Mouse (Mus musculus): ENCODE results near the gene Ces5a.
A peak's percentile ranks its signal among the peaks of the same experiment; 100 is the strongest.
"Not testable (repeated sequence)": the region's sequence is repeated elsewhere in the genome, so short reads cannot be mapped to it uniquely, and the experiment has no call there.

Ces5a gene

DNA sequence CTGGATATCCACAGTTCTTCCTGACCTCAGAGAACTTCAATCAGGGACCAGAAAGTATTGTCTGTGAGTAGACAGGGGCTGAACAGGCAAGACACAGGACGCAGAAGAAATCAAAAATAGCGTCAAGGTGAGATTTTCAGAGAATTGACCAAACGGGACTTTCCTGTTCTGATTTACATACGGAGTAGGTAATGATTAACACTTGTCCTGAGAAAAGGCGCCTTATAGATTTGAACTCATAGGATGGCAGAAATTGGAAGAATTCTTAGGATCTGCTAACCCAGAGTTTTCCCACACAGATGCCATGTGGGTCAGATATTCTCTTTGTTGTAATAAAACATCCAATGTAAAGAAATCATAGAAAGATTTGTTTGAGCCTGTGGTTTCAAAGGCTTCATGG, at the start of gene Ces5a:
TSS of gene Ces5a (minus strand) at position 101 of the 400 bp plus-strand sequence.
- no peak for DNase-seq

DNA sequence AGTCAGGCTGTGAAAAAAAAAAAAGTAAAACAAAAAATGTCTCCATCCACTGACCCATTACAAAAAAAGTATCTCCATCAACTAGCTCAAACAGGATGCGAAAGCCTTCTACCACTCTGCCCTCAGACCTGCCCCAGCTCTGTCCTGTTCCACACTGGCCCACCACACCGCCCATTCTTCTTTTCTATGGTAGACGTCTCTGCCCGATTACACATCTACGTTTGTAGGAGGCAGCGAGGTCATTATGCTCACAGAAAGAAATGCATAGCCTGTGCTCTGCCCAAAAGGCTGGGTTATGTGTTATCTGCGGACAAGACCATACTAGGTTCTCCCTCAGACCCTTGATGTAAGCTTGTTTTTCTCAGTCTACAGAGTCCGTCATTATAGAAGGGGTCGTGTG, 37.2 kb upstream of the Ces5a start:
- DNase-seq: no peak

DNA sequence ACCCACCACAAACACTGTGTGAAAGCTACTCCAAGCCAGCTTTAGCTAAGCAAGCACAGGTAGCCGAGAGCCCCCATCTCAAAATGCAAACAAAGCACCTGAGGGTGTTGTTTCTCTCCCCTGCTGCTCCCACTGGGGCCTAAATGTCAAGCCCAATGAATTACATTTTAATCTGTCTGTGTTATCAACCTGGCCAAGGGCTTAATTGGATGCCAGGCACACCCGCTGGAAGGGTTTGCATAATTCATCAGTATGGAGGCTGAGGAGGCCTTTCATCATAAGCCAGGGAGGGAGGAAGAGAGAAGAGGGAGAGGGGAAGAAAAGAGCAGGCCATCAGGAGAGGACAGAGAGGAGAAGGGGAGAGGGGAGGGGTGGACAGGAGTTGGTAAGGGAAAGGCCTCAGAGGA, 36.5 kb upstream of the Ces5a start:
- no peak for DNase-seq

DNA sequence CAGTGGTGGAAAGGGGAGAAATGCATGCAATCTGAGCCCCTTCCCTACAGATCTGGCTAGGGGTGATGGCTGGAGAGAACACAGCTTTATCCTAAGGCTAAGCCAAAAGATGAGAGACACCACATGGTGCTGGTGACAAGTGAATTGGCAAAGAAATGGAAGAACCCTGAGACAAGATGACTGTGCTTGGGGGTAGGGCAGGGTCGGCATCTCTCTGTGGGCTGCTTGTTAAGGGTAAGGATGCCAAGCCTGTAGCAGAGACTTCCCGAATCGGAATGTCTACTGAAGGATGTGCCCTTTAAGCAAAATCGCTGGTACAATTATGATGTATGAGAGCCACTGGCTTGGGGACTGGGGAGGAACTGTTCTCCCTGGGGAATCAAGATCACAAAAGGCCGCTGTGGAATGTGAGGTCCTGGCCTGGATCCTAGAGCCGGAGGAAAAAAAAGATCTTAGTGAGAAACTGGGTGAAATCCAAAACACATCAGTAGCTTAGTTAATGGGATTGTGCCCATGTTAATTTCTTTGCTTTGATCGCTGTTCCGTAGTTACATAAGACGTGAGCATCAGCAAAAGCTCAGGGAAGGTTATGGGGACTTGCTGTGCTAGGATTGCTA, 35.8 kb upstream of the Ces5a start:
- peak; percentile 51 for DNase-seq

DNA sequence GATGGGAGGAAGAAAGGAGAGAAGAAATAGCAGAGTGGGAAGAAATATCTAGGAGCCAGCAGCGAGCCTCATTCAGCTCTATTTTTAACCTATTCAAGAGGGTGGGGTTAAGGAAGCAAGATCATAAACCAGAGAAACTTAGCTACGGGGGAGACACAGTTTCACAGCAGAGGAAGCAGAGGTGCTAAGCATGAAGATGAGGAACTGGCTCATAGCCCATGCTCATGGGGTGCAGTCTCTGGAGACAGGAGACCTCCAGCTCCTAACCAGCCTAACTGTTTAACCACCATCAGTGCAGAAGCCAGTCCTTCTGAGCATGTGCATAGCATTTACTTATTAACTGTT, 34.5 kb upstream of the Ces5a start:
- DNase-seq: no peak

DNA sequence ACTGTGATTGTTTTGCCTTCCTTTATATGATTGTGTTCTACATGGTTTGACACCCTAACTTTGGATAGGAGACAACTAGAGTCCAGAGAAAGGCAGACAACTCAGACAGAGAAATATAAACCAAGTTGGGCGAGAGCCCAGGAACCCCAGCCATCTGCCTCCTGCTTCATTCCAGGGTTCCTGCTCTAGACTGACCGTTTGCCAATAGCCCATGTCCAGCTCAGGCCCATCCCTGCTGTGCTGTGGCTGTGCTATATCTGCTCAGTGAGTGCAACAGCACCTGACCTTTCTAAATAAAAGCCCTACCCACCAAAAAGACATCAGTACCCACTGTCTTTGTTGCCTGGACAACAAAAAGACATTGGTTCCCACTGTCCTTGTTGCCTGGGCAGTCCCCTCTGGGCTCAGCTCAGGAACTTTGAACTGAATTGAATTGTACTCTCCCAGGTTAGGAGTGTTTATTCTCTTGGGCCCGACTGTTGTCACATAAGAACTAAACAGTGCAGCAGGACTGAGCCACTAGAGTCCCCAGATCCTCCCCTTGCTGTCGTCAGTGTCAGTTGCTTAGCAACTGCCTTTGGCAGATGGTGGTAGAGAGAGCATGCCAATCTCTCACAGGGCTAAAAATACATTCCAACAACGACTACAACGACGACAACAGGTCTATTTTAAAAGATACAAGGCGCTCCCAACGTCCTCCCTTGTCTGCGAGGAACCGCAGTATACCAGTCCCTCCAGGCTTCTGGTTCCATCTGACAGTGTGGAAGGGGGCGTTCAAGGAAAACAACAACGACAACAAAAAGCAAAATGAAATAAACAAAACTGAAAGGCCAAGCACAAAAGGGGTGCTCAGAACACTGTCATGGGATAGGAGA, 33.9 kb upstream of the Ces5a start:
- peak; percentile 57 for DNase-seq

DNA sequence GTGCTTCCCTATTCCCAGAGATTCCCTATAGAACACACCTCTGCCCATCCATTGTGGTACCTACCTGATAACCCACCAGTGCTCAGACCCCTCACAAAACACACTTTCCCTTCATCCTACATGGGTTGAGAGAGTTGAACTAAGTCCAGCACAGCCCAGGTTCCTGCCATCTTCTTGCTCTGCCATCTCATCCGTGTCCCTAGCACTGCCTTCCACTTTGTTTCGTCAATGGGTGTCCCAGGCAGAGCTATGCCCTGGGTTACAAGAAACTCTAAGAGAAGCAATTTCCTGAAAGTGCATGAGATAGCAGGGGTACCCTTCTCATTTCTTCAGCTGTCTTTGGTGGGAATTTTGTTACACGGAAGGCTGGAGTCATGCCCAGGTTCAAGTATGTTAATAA, 33.0 kb upstream of the Ces5a start:
- DNase-seq: no peak

DNA sequence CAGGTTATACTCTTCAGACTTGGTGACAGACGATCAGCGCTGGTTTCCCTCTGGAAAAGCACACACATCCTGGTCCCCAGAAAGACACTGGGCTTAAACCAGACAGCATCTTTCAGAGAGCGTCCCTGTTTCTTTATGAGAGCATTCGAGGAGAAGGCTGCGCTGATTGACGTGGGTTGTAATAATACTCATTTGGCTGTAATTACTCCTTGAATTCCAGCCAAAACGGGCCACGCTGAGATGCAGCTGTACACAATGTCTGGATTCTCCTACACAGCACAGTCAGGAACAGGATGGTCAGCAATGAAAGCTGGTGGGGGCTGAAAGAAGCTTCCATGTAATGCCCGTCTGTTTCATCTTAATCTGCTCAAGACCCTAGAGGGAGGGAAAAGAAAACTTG, 31.5 kb upstream of the Ces5a start:
- no peak for DNase-seq

DNA sequence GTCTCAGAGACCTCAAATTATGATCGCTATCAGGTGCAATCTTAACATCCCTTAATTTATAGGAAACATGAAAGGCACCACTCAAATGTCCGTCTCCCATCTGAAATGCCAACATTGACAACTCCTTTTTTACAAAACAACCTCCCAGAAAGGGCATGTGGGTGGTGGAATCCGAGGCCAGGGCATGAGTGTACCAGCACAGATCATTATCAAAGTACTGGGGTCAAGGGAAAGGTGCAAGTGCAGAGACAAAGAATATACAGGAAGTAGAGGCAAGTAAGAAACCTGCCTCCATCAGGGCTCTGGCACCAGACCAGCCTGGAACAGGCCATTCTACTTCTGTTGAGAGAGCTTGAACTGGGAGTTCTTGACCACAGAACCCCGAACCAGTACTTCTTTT, 29.0 kb upstream of the Ces5a start:
- no peak for DNase-seq

DNA sequence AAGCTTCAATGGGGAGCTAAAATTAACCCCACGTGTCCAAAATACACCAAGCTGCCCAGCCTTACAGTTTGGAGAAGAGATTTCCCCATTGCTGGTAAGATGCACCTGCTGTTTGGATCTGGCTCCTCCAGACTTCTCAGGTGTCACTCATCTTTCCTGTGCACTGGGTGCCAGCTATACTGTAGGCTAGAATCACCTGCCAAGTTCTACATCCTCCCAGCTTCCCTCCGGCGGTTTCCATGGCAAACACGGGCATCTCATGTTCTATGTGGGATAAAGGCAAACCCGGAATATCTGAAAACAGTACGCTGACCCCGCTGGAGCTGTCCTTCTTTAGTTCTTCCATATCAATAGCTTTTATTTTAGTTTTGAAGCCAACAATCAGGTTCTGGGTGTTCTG, 27.9 kb upstream of the Ces5a start:
- no peak for DNase-seq

DNA sequence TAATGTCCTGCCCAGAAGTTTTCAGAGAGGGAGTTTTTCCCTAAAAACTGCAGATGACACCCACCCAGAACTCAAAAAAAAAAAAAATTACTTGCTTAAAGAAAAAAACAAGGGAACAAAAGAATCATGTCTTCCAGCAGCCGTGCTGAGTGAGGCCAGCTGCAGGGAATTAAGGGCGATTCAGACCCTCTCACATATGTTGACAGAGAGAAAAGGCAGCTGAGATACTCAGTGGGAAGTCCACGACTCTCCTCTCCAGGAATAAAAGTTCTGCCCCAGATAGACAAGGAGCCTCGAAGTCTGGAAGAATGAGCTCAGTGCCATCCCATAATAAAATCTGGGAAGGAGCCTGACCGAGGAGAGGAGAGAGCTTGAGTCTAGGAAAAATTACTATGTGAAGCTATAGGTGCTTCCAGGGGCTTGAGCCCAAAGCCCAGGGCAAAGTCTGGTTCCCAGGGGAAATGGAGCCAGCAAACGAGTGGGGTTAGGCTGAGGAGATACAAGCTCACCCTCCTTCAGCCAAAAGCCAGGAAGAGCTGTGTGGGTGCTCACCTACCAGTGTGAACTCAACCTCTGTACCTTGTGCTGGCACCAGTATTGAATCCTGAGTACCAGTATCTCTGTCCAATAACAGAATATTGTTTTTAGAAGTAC, 27.1 kb upstream of the Ces5a start:
- DNase-seq: no peak

DNA sequence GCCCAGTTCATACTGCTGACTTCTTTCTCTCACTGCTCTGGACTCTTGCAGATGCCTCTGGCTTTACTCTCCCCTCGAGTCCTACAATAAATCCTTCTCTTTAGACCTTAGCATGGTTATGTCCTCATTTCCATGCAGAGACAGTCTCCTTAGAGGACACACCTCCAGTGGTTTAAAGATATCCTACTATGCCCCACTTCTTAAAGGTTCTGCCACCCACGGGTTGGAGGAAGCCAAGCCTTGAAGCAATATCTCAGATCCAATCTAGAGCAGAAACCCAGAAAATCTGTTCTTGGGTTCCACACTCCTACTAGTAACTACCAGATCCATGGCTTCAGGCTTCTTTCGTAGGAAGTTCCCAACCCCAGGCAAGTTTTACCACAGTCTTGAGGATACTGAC, 25.6 kb upstream of the Ces5a start:
- DNase-seq: no peak

DNA sequence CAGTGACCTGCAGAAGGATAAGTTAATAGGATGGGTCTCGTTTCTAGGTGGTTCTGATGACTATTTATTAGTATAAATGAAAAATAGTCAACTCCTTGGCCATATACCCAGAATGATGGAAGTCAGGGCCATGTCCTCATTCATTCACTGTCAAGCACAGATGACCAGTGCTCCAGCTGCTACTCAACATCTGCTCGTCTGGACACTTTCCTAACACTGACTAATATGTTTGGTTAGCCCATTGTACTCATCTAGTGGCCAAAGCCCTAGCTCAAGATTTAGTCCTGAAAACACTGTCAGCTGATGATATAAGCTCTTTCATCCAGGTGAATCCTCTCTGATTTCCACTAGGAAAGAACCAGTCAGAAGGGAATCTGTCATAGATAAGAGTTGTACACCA, 24.1 kb upstream of the Ces5a start:
- DNase-seq: no peak

DNA sequence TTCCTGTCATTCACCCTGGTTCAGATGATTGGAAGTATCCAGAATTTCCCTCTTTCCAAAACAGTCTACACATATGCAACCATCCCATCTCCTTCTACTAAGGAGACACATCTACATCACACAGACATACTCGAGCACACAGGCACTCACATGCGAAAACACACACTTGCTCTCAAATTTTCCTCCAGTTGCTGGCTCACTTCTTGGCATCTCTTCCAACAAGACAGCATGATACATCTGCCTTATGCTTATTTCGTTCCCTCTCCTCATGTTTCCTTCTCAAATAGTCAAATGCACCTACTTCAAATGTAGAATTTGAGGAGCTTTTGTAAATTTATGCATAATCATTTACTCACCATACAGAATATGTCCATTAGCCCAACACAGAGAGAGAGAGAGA, 33.0 kb downstream of the Ces5a start:
- DNase-seq: no peak

DNA sequence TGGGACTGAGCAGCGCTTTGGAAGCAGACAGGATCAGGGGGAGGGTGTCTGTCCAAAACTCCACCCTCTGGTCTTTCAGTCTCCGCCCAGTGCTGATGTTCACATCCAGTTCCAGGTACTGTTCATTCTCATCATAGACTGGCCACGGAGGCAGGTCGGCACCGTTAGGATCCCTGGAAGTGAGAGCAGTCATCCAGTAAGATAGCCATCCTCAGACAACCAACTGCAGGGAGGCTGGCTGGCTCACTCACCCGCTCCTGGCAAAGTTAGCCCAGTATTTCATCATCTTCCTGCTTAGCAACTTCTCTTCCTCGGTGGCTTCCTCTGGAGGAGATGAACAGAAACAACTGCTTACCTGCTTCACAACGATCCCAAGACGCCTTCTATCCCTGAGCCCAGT, 36.2 kb downstream of the Ces5a start:
- peak; percentile 0 for DNase-seq

DNA sequence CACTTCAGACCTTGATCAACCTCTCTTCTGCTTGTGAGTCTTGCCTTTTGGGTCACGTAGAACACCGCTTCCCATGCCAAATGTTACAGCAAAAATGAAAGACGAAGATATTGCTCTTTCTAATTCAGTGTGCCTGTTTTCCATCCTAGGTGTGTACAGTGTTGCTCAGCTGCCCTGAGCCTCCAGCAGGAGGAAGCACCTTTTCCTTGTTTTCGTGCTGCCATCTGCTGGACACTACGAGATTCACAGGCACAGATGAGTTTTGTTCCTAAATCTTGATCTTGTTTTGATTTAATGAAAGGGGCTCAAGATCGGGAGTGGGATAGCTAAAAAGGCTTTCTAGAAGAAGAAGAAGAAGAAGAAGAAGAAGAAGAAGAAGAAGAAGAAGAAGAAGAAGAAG, 40.3 kb downstream of the Ces5a start:
- peak; percentile 35 for DNase-seq

DNA sequence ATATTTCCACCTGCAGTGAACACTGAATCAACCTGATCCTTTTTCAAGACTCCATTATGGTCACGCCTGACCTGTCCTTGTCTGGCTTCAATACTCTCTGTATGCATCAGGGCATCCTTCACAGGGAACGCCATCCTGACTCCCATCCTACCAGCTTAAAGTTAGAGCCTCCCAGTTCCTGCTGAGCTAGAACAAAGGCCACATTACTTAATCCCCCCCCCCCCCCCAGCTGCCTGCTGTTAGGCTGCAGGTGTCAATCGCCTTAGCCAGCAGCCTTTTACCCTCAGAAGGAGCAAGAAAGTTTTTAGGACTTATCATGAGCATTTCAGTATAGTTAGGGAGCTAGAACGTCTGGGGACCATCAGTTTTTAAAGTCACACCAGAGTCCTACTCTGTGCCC, 46.9 kb downstream of the Ces5a start:
- no peak for DNase-seq

DNA sequence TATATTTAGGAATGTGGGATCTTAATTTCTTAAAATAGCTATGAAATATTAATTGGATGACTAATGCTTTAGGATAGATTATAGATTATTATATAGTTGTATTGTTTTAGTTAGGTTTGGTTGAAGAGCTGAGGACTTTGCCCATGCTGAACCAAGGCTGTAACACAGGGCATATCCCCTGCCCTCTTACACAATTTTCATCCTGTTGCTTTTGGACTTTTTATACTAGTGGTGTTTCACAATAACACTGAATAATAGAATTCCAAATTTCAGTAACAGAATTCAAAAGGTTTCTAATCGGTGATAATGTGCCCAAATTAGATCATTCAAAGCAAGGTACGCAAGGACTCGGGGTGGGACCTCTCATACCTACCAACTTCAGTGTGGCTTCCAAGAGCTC, 57.4 kb downstream of the Ces5a start:
- no peak for DNase-seq

DNA sequence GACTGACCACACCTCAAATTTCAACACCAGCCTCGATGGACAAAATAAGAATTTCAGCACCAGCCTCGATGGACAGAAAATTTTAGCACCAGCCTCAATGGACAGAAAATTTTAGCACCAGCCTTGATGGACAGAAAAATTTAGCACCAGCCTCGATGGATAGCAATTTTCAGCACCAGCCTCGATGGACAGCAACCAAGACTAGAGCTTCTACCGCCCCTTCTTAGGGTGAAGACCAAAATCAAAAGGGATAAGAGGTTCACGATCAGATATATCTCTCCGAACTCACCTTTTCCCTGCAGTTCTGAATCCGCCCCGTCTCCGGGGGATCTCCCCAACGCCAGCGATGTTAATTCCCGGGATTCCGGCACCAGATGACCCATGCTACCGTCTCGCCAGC, 65.9 kb downstream of the Ces5a start:
- DNase-seq: not testable (repeated sequence)

DNA sequence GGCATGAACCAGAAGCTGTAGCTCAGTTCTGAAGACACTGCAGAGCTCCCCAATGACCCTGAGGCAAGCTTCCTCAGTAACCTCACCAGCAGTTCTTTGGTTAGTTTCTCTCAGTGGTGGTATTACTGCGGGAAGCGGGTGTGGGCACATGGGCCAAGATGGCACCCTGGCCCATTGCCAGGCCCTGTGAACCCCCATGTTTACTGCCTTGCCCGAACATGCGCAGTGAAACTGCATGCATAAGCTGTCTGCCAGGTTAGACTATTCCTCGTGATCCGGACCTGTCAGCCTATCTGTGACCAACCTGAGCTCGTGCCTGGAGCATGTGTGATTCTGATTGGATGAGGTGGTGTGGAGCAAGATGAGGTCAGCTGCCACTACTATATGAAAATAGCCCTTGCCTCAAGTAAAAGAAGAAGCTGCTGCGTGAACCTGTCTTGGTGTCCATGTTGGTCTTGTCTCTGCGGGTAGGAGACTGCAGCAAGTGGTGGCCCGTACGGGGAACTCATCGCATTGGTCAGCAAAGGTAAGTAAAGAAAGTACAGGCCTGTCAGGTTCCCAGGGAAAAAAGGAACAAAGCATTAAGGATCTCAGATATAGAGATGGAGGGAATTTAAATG, 81.3 kb downstream of the Ces5a start:
- no peak for DNase-seq
